11 mouse cellular contexts compared by ENCODE assay signal in genomic region chr1:168405645-168406290, GRCm38 (mm10). TPM values are rescaled to one million over a fixed set of nuclear protein-coding genes. Genes with fewer than 3 reads are reported as not detected.
DNase-seq lines count a peak whose midpoint lies in the region; ATAC-seq and TF ChIP-seq lines count a peak whose summit lies in the region.
"Had no signal": no experiment of that assay in that cellular context is flagged by ENCODE, and none has a peak within 500 bp of the region (broad histone marks: within the 10 kb centered on the region; RNA-seq: fewer than 3 reads in every experiment).

No protein-coding gene starts in this region.

- no peak overlapping the region; the same call in 1 of the 2 replicates for H3K4me3 ChIP-seq in heart, embryonic 10.5 days
- no peak overlapping the region for H3K4me3 ChIP-seq in lung, embryonic 15.5 days
- H3K4me3 ChIP-seq in lung, adult 2 months (replicated peaks; ENCODE audit: extremely low read depth, low read depth, low read length) = no peak overlapping the region
- no peak overlapping the region for H3K4me3 ChIP-seq in forebrain, embryonic 14.5 days (ENCODE audit: low read depth, low read length)
- H3K4me3 ChIP-seq in neural tube, embryonic 13.5 days = no peak overlapping the region
- H3K4me3 ChIP-seq: liver, embryonic 13.5 days had no signal

- no peaks in the 10 kb centered on the region for H3K9me3 ChIP-seq in heart, embryonic 10.5 days
- H3K9me3 ChIP-seq in lung, embryonic 15.5 days = no peaks in the 10 kb centered on the region
- no peaks in the 10 kb centered on the region for H3K9me3 ChIP-seq in forebrain, embryonic 14.5 days (replicated peaks; ENCODE audit: control insufficient read depth, low read length)
- H3K9me3 ChIP-seq in neural tube, embryonic 13.5 days = no peaks in the 10 kb centered on the region
- H3K9me3 ChIP-seq: liver, embryonic 13.5 days had no signal

- no peak for TF ChIP-seq CTCF in lung, adult 2 months (IDR thresholded peaks at IDR 0.05; ENCODE audit: insufficient read depth, low read length)

- no peaks in the 10 kb centered on the region for H3K27me3 ChIP-seq in heart, embryonic 10.5 days (ENCODE audit: insufficient read depth, poor library complexity, severe bottlenecking)
- no peaks in the 10 kb centered on the region for H3K27me3 ChIP-seq in lung, embryonic 15.5 days
- no peaks in the 10 kb centered on the region for H3K27me3 ChIP-seq in forebrain, embryonic 14.5 days (replicated peaks; ENCODE audit: control insufficient read depth, insufficient read depth, low read length)
- H3K27me3 ChIP-seq in neural tube, embryonic 13.5 days = no peaks in the 10 kb centered on the region
- H3K27me3 ChIP-seq: liver, embryonic 13.5 days had no signal

- intact Hi-C loops in heart, postnatal 25 days (cut with DNase I) = no loop called here

- no peak overlapping the region for H3K4me2 ChIP-seq in lung, embryonic 15.5 days
- no peak overlapping the region for H3K4me2 ChIP-seq in forebrain, embryonic 14.5 days (ENCODE audit: low read length)
- no peak overlapping the region for H3K4me2 ChIP-seq in neural tube, embryonic 13.5 days
- H3K4me2 ChIP-seq: liver, embryonic 13.5 days had no signal

- DNase-seq in heart, embryonic 10.5 days (ENCODE audit: low spot score) = no peak
- no peak for DNase-seq in heart, postnatal 25 days (ENCODE audit: low spot score)
- DNase-seq in lung, adult 2 months = no peak
- DNase-seq in forebrain, embryonic 14.5 days (ENCODE audit: low spot score) = no peak
- no peak for DNase-seq in layer of hippocampus, postnatal 25 days (ENCODE audit: extremely low spot score in 1 of 2, low spot score in 1 of 2)
- DNase-seq in urinary bladder, postnatal 25 days (ENCODE audit: low spot score) = no peak
- DNase-seq: B cell, adult 2 months; liver, embryonic 13.5 days had no signal

- peak; percentile 82 for ATAC-seq in lung, embryonic 15.5 days (ENCODE audit: borderline replicate concordance, extremely low read depth, low FRiP score, low TSS enrichment)
- no peak for ATAC-seq in forebrain, embryonic 14.5 days
- ATAC-seq in neural tube, embryonic 13.5 days (ENCODE audit: low read depth) = 0 out of 2 replicates have a peak, but pooled peaks have one; percentile 45
- ATAC-seq: inflammation-experienced regulatory T-cells, adult 6 months had no signal

- peaks cover 91% of the 10 kb centered on the region for H3K4me1 ChIP-seq in heart, embryonic 10.5 days
- peaks cover 67% of the 10 kb centered on the region for H3K4me1 ChIP-seq in lung, embryonic 15.5 days
- H3K4me1 ChIP-seq in lung, adult 2 months (ENCODE audit: control insufficient read depth, insufficient read depth, low read length) = peaks cover 11% of the 10 kb centered on the region
- peaks cover 47% of the 10 kb centered on the region for H3K4me1 ChIP-seq in forebrain, embryonic 14.5 days (ENCODE audit: control insufficient read depth, insufficient read depth, low read length)
- peaks cover 61% of the 10 kb centered on the region for H3K4me1 ChIP-seq in neural tube, embryonic 13.5 days (replicated peaks)
- H3K4me1 ChIP-seq: liver, embryonic 13.5 days had no signal

- peaks cover 22% of the 10 kb centered on the region for H3K36me3 ChIP-seq in heart, embryonic 10.5 days
- no peaks in the 10 kb centered on the region for H3K36me3 ChIP-seq in lung, embryonic 15.5 days
- peaks cover 38% of the 10 kb centered on the region; the same call in 1 of the 2 replicates for H3K36me3 ChIP-seq in forebrain, embryonic 14.5 days (ENCODE audit: control insufficient read depth, insufficient read depth, low read length)
- H3K36me3 ChIP-seq in neural tube, embryonic 13.5 days = no peaks in the 10 kb centered on the region
- H3K36me3 ChIP-seq: liver, embryonic 13.5 days had no signal

- H3K9ac ChIP-seq in lung, embryonic 15.5 days = no peak overlapping the region
- 0 out of 2 replicates have a peak overlapping the region, but pooled peaks have one; percentile 2 for H3K9ac ChIP-seq in forebrain, embryonic 14.5 days (ENCODE audit: low read length)
- H3K9ac ChIP-seq in neural tube, embryonic 13.5 days = no peak overlapping the region
- H3K9ac ChIP-seq: liver, embryonic 13.5 days had no signal

- peak overlapping the region; percentile 82 for H3K27ac ChIP-seq in heart, embryonic 10.5 days
- H3K27ac ChIP-seq in lung, embryonic 15.5 days = peak overlapping the region; percentile 67
- H3K27ac ChIP-seq in forebrain, embryonic 14.5 days (ENCODE audit: low read depth, low read length) = no peak overlapping the region
- H3K27ac ChIP-seq in neural tube, embryonic 13.5 days (replicated peaks) = 0 out of 2 replicates have a peak overlapping the region, but pooled peaks have one; percentile 49
- H3K27ac ChIP-seq: liver, embryonic 13.5 days had no signal

- WGBS in heart, embryonic 10.5 days = 25% methylated on average over 10 of the region's 12 CpGs
- 11% methylated on average over 10 of the region's 12 CpGs for WGBS in lung, embryonic 15.5 days
- 55% methylated on average over 8 of the region's 12 CpGs for WGBS in lung, adult 2 months
- 17% methylated on average over 10 of the region's 12 CpGs for WGBS in forebrain, embryonic 14.5 days
- 11% methylated on average over 10 of the region's 12 CpGs for WGBS in neural tube, embryonic 13.5 days

- TF ChIP-seq POLR2A in lung, adult 2 months (IDR thresholded peaks at IDR 0.05; ENCODE audit: borderline replicate concordance, extremely low read depth, low read depth, low read length) = no peak

RNA-seq across cellular contexts. Expression of gene Pbx1, which starts 26.3 kb away (rescaled TPM):
- 19.7 and 29.5 TPM in 2 replicates for polyA plus RNA-seq in heart, embryonic 10.5 days (2016; fragmentation: Nextera tagmentation; extraction: Ambion mirVana)
- 10 to 100 TPM; 51.3 to 55.2 TPM for total RNA-seq in heart, postnatal 25 days (2021)
- polyA plus RNA-seq in lung, embryonic 15.5 days (2015; fragmentation: Nextera tagmentation; extraction: Ambion mirVana) = 37.5 and 40.6 TPM in 2 replicates
- polyA plus RNA-seq in lung, adult 2 months (2012; rRNA removed) = 45.2 and 56.8 TPM in 2 replicates
- 66.7 and 76.8 TPM in 2 replicates for polyA plus RNA-seq in forebrain, embryonic 14.5 days (2014; fragmentation: Nextera tagmentation; extraction: Ambion mirVana)
- polyA plus RNA-seq in neural tube, embryonic 13.5 days (2015; fragmentation: Nextera tagmentation; extraction: Ambion mirVana) = 34.4 and 37.0 TPM in 2 replicates
- 100 to 1,000 TPM in 1 of 2 experiments, 10 to 100 TPM in 1; 98.0 to 114 TPM for total RNA-seq in layer of hippocampus, postnatal 25 days (2021)
